10 mouse cellular contexts compared by ENCODE assay signal in the genomic region with DNA sequence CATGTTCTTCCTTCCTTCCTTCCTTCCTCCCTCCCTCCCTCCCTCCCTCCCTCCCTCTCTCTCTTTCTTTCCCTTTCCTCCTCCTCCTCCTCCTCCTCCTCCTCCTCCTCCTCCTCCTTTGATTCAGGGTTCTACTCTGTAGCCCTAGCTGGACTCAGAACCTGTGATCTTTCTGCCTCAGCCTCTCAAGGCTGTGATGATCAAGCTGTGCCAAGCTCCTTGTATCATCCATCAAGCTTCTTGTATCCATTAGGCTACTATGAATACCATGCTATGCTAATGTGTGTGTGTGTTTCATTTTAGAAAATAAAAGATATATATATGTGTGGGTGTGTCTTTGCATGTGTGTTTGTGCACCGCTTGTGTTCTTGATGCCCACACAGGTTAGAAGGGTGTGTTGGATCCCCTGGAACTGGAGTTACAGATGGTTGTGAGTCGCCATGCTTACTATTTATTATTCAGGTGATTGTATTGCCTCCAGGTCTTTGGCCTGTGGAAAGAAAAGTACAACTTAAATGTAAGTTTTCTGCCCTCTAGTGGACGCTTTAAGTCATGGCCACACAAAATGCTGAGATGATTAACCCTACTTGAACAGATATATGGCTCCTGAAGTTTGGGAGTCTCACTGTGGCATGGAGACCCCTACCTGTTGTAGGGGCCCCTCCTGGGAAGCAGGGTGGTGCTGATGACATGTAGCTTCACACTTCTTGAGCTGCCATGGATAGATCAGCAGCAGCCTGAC. TPM values are rescaled to one million over a fixed set of nuclear protein-coding genes. Genes with fewer than 3 reads are reported as not detected.
DNase-seq lines count a peak whose midpoint lies in the region; ATAC-seq and TF ChIP-seq lines count a peak whose summit lies in the region.
"Had no signal": no experiment of that assay in that cellular context is flagged by ENCODE, and none has a peak within 500 bp of the region (broad histone marks: within the 10 kb centered on the region; RNA-seq: fewer than 3 reads in every experiment).

No protein-coding gene starts in this region.

- H3K9me3 ChIP-seq in hindbrain, embryonic 11.5 days (ENCODE audit: control insufficient read depth, low read length) = no peaks in the 10 kb centered on the region
- H3K9me3 ChIP-seq in hindbrain, embryonic 10.5 days = peaks cover 5% of the 10 kb centered on the region; the same call in 1 of the 2 replicates
- H3K9me3 ChIP-seq in G1E (replicated peaks) = no peaks in the 10 kb centered on the region
- H3K9me3 ChIP-seq in kidney, embryonic 16.5 days (ENCODE audit: low read length) = 0 out of 2 replicates have a peak, but pooled peaks cover under 1% of the 10 kb centered on the region
- H3K9me3 ChIP-seq: embryonic facial prominence, embryonic 12.5 days; lung, embryonic 15.5 days had no signal

- DNase-seq in hindbrain, embryonic 11.5 days (ENCODE audit: low spot score) = peak; percentile 62
- DNase-seq in hindbrain, embryonic 10.5 days (ENCODE audit: low spot score) = no peak
- DNase-seq in G1E (ENCODE audit: low spot score) = peak; percentile 3
- no peak for DNase-seq in urinary bladder, adult 2 months (ENCODE audit: low spot score)
- no peak for DNase-seq in right cerebral cortex, postnatal 36 days (ENCODE audit: low spot score in 2 of 2)

- TF ChIP-seq CTCF in G1E (IDR thresholded peaks at IDR 0.05; ENCODE audit: low read depth, low read length) = peak; percentile 33; the same call in 1 of the 2 replicates

- 0 out of 2 replicates have a peak, but pooled peaks have one; percentile 38 for ATAC-seq in hindbrain, embryonic 11.5 days (ENCODE audit: low FRiP score)
- no peak; the same call in 1 of the 2 replicates for ATAC-seq in G1E (ENCODE audit: extremely low read depth, insufficient number of reproducible peaks, low FRiP score, poor library complexity, severe bottlenecking)
- ATAC-seq in erythroblast, adult 5-6 weeks (replicated peaks; ENCODE audit: low FRiP score, poor library complexity, severe bottlenecking) = peak; percentile 39
- ATAC-seq in kidney, embryonic 16.5 days (ENCODE audit: low FRiP score, low TSS enrichment) = 0 out of 2 replicates have a peak, but pooled peaks have one; percentile 23
- peak; percentile 65 for ATAC-seq in neutrophil, adult 5-6 weeks (ENCODE audit: extremely low read depth, insufficient number of reproducible peaks, low FRiP score, poor library complexity, severe bottlenecking)

- WGBS in hindbrain, embryonic 11.5 days = 21% methylated on average over 3 of the region's 3 CpGs
- WGBS in hindbrain, embryonic 10.5 days = 28% methylated on average over 3 of the region's 3 CpGs
- WGBS in kidney, embryonic 16.5 days = 25% methylated on average over 3 of the region's 3 CpGs

- no peak overlapping the region for H3K27ac ChIP-seq in hindbrain, embryonic 11.5 days (ENCODE audit: low read depth, low read length)
- H3K27ac ChIP-seq in hindbrain, embryonic 10.5 days = no peak overlapping the region
- H3K27ac ChIP-seq in kidney, embryonic 16.5 days (ENCODE audit: low read length) = no peak overlapping the region
- H3K27ac ChIP-seq: embryonic facial prominence, embryonic 12.5 days; lung, embryonic 15.5 days had no signal

- H3K4me2 ChIP-seq in hindbrain, embryonic 11.5 days (replicated peaks; ENCODE audit: low read depth, low read length) = no peak overlapping the region
- H3K4me2 ChIP-seq in kidney, embryonic 16.5 days (replicated peaks; ENCODE audit: low read depth, low read length) = no peak overlapping the region
- H3K4me2 ChIP-seq: embryonic facial prominence, embryonic 12.5 days; lung, embryonic 15.5 days had no signal

- no peaks in the 10 kb centered on the region for H3K4me1 ChIP-seq in hindbrain, embryonic 11.5 days (replicated peaks; ENCODE audit: control insufficient read depth, insufficient read depth, low read length)
- H3K4me1 ChIP-seq in hindbrain, embryonic 10.5 days (replicated peaks) = peaks cover under 1% of the 10 kb centered on the region
- no peaks in the 10 kb centered on the region for H3K4me1 ChIP-seq in G1E (ENCODE audit: insufficient read depth, low read depth, low read length)
- no peaks in the 10 kb centered on the region for H3K4me1 ChIP-seq in kidney, embryonic 16.5 days (ENCODE audit: insufficient read depth, low read length)
- H3K4me1 ChIP-seq: embryonic facial prominence, embryonic 12.5 days had no signal

- H3K9ac ChIP-seq in hindbrain, embryonic 11.5 days (ENCODE audit: low read depth, low read length) = no peak overlapping the region
- no peak overlapping the region for H3K9ac ChIP-seq in kidney, embryonic 16.5 days (replicated peaks; ENCODE audit: low read length)
- H3K9ac ChIP-seq: embryonic facial prominence, embryonic 12.5 days; lung, embryonic 15.5 days had no signal

- no peak overlapping the region for H3K4me3 ChIP-seq in hindbrain, embryonic 11.5 days (ENCODE audit: low read depth, low read length)
- no peak overlapping the region for H3K4me3 ChIP-seq in hindbrain, embryonic 10.5 days
- no peak overlapping the region for H3K4me3 ChIP-seq in G1E (ENCODE audit: low read depth, low read length)
- no peak overlapping the region for H3K4me3 ChIP-seq in kidney, embryonic 16.5 days (ENCODE audit: low read length)
- H3K4me3 ChIP-seq: embryonic facial prominence, embryonic 12.5 days; lung, embryonic 15.5 days had no signal

- H3K36me3 ChIP-seq in hindbrain, embryonic 11.5 days (ENCODE audit: control insufficient read depth, insufficient read depth, low read length) = no peaks in the 10 kb centered on the region
- H3K36me3 ChIP-seq in hindbrain, embryonic 10.5 days = no peaks in the 10 kb centered on the region
- H3K36me3 ChIP-seq in G1E (replicated peaks) = no peaks in the 10 kb centered on the region
- H3K36me3 ChIP-seq in kidney, embryonic 16.5 days (ENCODE audit: insufficient read depth, low read length) = no peaks in the 10 kb centered on the region
- H3K36me3 ChIP-seq: embryonic facial prominence, embryonic 12.5 days; lung, embryonic 15.5 days had no signal

- no peaks in the 10 kb centered on the region for H3K27me3 ChIP-seq in hindbrain, embryonic 11.5 days (ENCODE audit: control insufficient read depth, insufficient read depth, low read length)
- H3K27me3 ChIP-seq in hindbrain, embryonic 10.5 days (ENCODE audit: insufficient read depth, poor library complexity, severe bottlenecking) = no peaks in the 10 kb centered on the region
- no peaks in the 10 kb centered on the region for H3K27me3 ChIP-seq in G1E (ENCODE audit: insufficient read depth, low read length)
- no peaks in the 10 kb centered on the region for H3K27me3 ChIP-seq in kidney, embryonic 16.5 days (ENCODE audit: insufficient read depth, low read length)
- H3K27me3 ChIP-seq: embryonic facial prominence, embryonic 12.5 days; lung, embryonic 15.5 days had no signal

RNA-seq across cellular contexts. Expression of gene D630039A03Rik, which starts 11.5 kb away (rescaled TPM):
- polyA plus RNA-seq in hindbrain, embryonic 11.5 days (2014; fragmentation: Nextera tagmentation; extraction: Ambion mirVana) = 0.13 and 0.31 TPM in 2 replicates
- 0.24 and 0.36 TPM in 2 replicates for polyA plus RNA-seq in hindbrain, embryonic 10.5 days (2016; fragmentation: Nextera tagmentation; extraction: Ambion mirVana)
- total RNA-seq in G1E (2014; fragmentation: Nextera tagmentation) (not detected in 2 replicates), G1E (2017) (0.06 and 0.22 TPM in 2 replicates)
- not detected in 2 replicates for polyA plus RNA-seq in G1E (2012)
- 0.42 TPM in 1 of 2 replicates, not detected in the other for total RNA-seq in erythroblast, adult 5-6 weeks (2015; ENCODE audit: low replicate concordance)
- 0.51 TPM in 1 of 2 replicates, not detected in the other for total RNA-seq in erythroblast, adult 5-6 weeks (2017; ENCODE audit: low replicate concordance)
- polyA plus RNA-seq in kidney, embryonic 16.5 days (2015; fragmentation: Nextera tagmentation; extraction: Ambion mirVana) = 1.7 and 2.2 TPM in 2 replicates
- not detected in 2 replicates for total RNA-seq in neutrophil, adult 5-6 weeks (2017)
- polyA plus RNA-seq in urinary bladder, adult 2 months (2012; rRNA removed) = 3.9 and 4.3 TPM in 2 replicates

RNA-seq across cellular contexts. Expression of gene Txn1, which starts 28.6 kb away (rescaled TPM):
- polyA plus RNA-seq in hindbrain, embryonic 11.5 days (2014; fragmentation: Nextera tagmentation; extraction: Ambion mirVana) = 393 and 394 TPM in 2 replicates
- 411 and 413 TPM in 2 replicates for polyA plus RNA-seq in hindbrain, embryonic 10.5 days (2016; fragmentation: Nextera tagmentation; extraction: Ambion mirVana)
- 174 and 189 TPM in 2 replicates for total RNA-seq in G1E (2014; fragmentation: Nextera tagmentation)
- 241 and 298 TPM in 2 replicates for total RNA-seq in G1E (2017)
- 21.9 and 54.6 TPM in 2 replicates for polyA plus RNA-seq in G1E (2012)
- total RNA-seq in erythroblast, adult 5-6 weeks (2015; ENCODE audit: low replicate concordance) = 135 and 150 TPM in 2 replicates
- total RNA-seq in erythroblast, adult 5-6 weeks (2017; ENCODE audit: low replicate concordance) = 38.0 and 69.0 TPM in 2 replicates
- 426 and 432 TPM in 2 replicates for polyA plus RNA-seq in kidney, embryonic 16.5 days (2015; fragmentation: Nextera tagmentation; extraction: Ambion mirVana)
- total RNA-seq in neutrophil, adult 5-6 weeks (2017) = 226 and 227 TPM in 2 replicates
- 240 and 294 TPM in 2 replicates for polyA plus RNA-seq in urinary bladder, adult 2 months (2012; rRNA removed)

Comparison
In these comparisons a context has a peak if more than half of its experiments do, and no peak if none do; other contexts are left out.
1. DNase-seq: peak in hindbrain, embryonic 11.5 days (single experiment) and G1E (single experiment); none in hindbrain, embryonic 10.5 days (single experiment), urinary bladder, adult 2 months (single experiment) and right cerebral cortex, postnatal 36 days (0 of 2).